Mouse (Mus musculus) cerebral cortex, adult 2 months (tissue): ENCODE results near the gene 2010300C02Rik.

Experiments used
- WGBS: fragments of 180-500 bp; shearing (Covaris S2); methylation state at CpG from one replicate; pipeline ENCODE4 v1.1.7; 2018; 5-methylcytosine and 5-hydroxymethylcytosine counted together

2010300C02Rik gene

DNA sequence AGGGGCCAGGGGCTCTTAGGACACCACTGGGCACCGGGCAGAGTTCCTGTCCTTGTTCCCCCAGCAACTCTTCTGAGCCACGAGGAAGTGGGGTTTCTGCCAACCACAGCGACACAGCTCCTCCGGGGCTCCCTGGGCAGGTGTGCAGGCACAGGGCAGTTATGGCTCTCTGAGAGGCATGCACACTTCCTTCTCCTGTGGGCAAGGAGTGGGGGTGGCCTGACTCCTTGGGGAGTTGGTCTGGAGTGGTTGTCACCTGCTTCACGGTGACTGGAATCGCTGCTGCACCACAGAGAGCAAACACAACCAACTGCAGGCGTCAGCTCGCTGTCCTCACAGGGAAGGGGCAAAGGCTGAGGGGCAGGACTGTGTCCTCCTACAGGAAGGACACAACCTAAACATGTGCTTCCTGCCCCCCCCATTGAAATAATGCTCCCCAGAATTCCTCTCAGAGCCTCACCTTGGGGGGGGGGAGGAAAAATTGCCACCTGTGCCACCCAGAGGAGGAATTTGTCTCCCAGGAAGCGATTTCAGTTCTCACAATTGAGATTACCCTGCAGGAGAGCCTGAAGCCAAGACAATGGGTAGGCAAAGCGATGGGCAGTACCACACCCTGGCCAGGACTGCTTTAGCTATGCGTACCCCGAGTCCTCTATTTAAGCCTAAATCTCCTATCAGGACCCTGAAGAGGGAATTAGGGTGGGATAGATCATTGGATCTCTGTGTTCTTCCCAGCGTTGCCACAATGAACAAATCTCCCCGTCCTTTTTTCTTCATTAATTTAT lies 54.2 kb downstream of the 2010300C02Rik start:
- 50% methylated on average over 14 of the region's 14 CpGs for WGBS

DNA sequence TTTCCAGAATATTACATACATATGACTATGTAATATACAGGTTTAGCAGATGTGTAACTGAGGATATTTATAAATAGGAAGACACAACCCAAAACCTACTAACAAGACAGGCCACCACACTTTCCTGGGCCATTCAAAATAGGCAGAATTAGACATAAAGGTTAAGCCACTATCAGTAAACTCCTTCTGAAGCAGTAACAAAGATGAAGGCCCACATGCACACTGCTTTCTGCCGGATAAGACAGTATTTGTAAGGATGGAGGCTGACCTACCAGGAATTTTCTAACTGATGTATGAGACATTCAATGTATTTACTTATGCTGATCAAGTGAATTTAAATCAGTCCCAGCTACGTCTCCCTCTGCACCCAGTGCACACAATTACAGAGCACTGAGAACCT lies 55.4 kb downstream of the 2010300C02Rik start:
- 68% methylated on average over 2 of the region's 2 CpGs for WGBS

GRCm38 (mm10) chr1:37663606-37664005 lies 56.3 kb downstream of the 2010300C02Rik start:
- WGBS, result 59% methylated on average over 5 of the region's 5 CpGs

- WGBS, result 97% methylated on average over 2 of the region's 2 CpGs
Measured at GRCm38 (mm10) chr1:37656017-37656416, 63.9 kb downstream of the 2010300C02Rik start.

GRCm38 (mm10) chr1:37653992-37654391 lies 65.9 kb downstream of the 2010300C02Rik start:
- 76% methylated on average over 5 of the region's 5 CpGs for WGBS

GRCm38 (mm10) chr1:37647066-37647465 lies 72.8 kb downstream of the 2010300C02Rik start:
- WGBS, result 85% methylated on average over 10 of the region's 10 CpGs

DNA sequence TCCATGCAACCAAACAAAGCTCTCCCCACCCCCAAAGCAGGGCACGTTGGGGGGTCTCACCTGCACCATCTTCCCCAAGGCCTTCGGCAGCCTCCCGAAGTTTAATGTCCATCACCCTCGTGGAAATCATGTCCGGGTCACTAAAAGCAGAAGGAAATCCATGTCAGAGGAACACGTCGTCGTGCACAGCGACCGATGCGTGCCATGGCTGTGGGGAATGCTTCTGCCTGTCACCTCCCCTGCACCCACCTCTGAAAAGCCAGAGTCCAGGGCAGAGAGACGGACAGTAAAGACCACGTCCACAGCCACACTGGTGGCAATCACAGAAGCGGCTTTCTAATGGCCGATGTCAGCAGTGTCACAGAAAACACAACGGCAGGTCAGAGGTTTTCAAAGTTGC lies 75.4 kb downstream of the 2010300C02Rik start:
- 94% methylated on average over 16 of the region's 16 CpGs for WGBS

DNA sequence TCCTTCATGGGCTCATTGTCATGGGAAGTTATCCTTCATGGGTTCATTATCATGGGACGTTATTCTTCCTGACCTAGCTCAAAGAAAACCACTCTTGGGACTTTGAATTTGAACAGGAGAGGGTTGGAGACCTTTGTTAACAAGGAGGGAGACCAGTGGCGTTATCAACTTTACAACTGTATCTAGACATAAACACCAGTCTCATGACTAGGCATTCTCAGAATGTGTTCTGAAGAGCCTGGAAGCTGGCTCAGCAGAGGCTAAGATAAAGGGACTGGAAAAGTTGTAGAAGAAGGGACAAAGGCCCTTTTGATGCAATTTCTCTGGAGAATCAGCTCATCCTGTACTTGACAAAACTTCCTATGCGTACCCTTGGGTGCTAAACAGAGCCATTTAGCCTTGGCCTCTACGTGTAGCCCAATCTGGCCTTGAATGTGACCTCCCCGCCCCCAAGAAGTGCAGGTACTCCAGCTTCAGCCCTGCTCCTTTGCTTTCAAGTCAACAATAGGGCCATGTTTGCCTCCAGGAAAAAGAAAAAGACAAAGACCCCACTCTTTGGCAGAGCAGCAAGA lies 76.0 kb downstream of the 2010300C02Rik start:
- 82% methylated on average over 5 of the region's 5 CpGs for WGBS

DNA sequence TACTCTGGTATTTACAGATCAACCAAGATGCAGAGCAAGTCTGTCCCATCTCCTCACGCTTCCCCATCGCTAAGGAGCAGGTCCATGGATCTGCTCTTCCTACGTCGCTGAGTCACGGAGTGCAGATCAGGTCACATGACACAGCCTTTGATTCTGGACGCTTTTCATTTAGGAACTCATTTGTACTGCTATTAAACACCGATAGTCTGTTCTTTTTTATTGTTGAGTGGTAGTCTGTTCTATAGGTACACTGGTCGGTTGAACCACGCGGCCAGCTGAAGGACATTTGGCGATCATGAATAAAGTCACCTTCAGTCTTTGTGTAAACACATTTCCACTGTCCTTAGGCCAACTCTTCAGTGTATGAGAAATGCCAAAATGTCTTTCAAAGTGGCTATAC lies 78.5 kb downstream of the 2010300C02Rik start:
- 88% methylated on average over 11 of the region's 11 CpGs for WGBS

DNA sequence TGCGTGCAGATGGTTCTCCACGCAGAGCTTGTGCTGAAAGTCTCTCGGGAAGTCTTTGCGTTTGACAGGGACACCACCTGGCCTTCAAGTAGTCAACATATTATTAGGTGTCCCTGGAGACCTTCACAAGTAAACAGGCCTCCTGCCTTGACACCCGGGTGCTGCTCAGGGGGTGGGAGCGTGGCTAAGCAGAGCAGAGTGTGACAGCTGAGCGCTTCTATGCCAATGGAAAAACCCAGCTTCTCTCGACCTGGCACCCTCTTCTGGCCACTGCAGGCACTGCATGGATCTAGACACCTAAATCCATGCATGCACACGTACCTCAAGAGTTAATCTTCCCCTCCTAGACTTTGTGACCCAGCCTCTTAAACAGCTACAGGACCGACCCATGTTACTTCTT lies 80.8 kb downstream of the 2010300C02Rik start:
- 9% methylated on average over 10 of the region's 10 CpGs for WGBS

GRCm38 (mm10) chr1:37638560-37638959 lies 81.3 kb downstream of the 2010300C02Rik start:
- WGBS, result 85% methylated on average over 9 of the region's 9 CpGs

- 86% methylated on average over 11 of the region's 11 CpGs for WGBS
Measured at GRCm38 (mm10) chr1:37637571-37637970, 82.3 kb downstream of the 2010300C02Rik start.

- 92% methylated on average over 5 of the region's 5 CpGs for WGBS
Measured at GRCm38 (mm10) chr1:37636824-37637223, 83.1 kb downstream of the 2010300C02Rik start.

- WGBS, result 36% methylated on average over 2 of the region's 2 CpGs
Measured at GRCm38 (mm10) chr1:37636169-37636568, 83.7 kb downstream of the 2010300C02Rik start.

DNA sequence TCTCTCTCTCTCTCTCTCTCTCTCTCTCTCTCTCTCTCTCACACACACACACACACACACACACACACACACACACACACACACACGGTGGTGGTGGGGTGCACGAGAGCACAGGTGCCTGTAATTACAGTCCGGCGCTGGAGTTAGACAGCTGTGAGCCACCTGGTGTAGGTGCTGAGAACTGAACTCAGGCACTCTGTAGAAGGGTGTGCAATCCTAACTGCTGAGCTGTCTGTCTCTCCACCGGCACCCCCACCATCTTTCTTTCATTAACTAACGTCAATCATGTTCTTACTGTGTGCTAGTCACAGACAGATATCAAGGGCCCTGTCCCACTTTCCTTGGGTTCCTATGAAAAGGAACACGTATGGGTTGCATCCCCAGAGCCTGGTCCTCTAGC lies 84.2 kb downstream of the 2010300C02Rik start:
- whole genome bisulfite sequencing, result 64% methylated on average over 7 of the region's 7 CpGs

GRCm38 (mm10) chr1:37634658-37635057 lies 85.2 kb downstream of the 2010300C02Rik start:
- 31% methylated on average over 4 of the region's 4 CpGs for WGBS

- 61% methylated on average over 5 of the region's 5 CpGs for WGBS
Measured at GRCm38 (mm10) chr1:37633516-37633915, 86.4 kb downstream of the 2010300C02Rik start.

GRCm38 (mm10) chr1:37632425-37632824 lies 87.5 kb downstream of the 2010300C02Rik start:
- WGBS, result 90% methylated on average over 8 of the region's 8 CpGs

- 87% methylated on average over 6 of the region's 6 CpGs for WGBS
Measured at GRCm38 (mm10) chr1:37631456-37631855, 88.4 kb downstream of the 2010300C02Rik start.

- 85% methylated on average over 10 of the region's 10 CpGs for WGBS
Measured at GRCm38 (mm10) chr1:37630412-37631210, 89.3 kb downstream of the 2010300C02Rik start.

DNA sequence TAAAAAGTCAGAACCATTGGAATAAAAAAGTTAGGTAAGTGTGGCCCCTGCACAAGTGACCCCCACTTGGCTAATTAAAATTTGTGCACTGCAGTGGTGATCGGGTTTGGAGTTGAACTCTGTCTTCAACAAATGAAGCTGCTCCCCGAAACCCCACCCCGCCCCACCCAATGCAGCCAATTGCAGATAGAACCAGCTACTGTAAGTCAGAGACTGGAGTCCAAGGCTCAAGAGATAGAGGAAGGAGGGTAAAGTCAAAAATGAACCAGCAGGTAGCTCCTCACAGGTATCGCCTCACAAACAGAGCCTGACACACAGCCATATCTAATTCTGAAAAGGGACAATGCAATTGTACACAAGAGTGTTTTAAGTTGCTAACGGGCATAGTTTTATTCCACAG lies 90.0 kb downstream of the 2010300C02Rik start:
- WGBS, result 98% methylated on average over 5 of the region's 5 CpGs

- 39% methylated on average over 6 of the region's 6 CpGs for WGBS
Measured at GRCm38 (mm10) chr1:37628749-37629148, 91.1 kb downstream of the 2010300C02Rik start.

GRCm38 (mm10) chr1:37624185-37624584 lies 95.7 kb downstream of the 2010300C02Rik start:
- 87% methylated on average over 17 of the region's 17 CpGs for WGBS
